Mouse (Mus musculus): ENCODE measurements around the gene Idnk. TPM values are rescaled to one million over a fixed set of nuclear protein-coding genes. Genes with fewer than 3 reads are reported as not detected.

Gene Idnk
- polyA plus RNA-seq, 1 experiment from 2014 or later: 35.8 TPM

DNA sequence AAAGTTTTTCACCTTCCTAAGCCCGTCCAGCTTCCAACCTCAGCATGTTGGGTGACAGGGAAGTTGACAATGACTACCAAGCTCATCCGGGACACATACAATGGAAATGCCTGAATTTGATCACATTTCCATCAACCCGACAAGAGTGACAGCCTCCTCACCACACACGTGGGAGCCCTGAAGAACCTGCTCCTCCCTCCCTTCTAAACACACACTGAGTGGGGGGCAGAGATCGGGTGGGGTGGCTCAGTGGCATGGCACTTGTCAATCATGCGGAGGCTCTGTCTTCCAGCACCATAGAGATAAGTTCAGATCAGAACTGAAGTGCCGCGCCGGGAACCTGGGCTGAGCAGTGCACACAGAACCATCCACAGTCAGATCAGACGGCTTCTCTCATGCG, 7.0 kb upstream of the Idnk start:
- H3K4me3 ChIP-seq (ENCODE audit: low read length): no peak overlapping the region
- no peaks in the 10 kb centered on the region; the same call in 1 of the 2 replicates for H3K9me3 ChIP-seq (replicated peaks; ENCODE audit: control insufficient read depth, low read length)
- H3K27me3 ChIP-seq (ENCODE audit: control insufficient read depth, insufficient read depth, low read length): no peaks in the 10 kb centered on the region
- H3K27ac ChIP-seq (ENCODE audit: low read length): no peak overlapping the region
- 69% methylated on average over 11 of the region's 11 CpGs for WGBS
- no peak for ATAC-seq (replicated peaks; ENCODE audit: extremely low read depth, insufficient read depth, low FRiP score)
- H3K4me2 ChIP-seq (ENCODE audit: low read depth, low read length): no peak overlapping the region
- H3K9ac ChIP-seq (ENCODE audit: low read length): no peak overlapping the region
- peaks cover 3% of the 10 kb centered on the region; the same call in 1 of the 2 replicates for H3K4me1 ChIP-seq (ENCODE audit: control insufficient read depth, insufficient read depth, low read length)
- H3K36me3 ChIP-seq (ENCODE audit: control insufficient read depth, insufficient read depth): no peaks in the 10 kb centered on the region

DNA sequence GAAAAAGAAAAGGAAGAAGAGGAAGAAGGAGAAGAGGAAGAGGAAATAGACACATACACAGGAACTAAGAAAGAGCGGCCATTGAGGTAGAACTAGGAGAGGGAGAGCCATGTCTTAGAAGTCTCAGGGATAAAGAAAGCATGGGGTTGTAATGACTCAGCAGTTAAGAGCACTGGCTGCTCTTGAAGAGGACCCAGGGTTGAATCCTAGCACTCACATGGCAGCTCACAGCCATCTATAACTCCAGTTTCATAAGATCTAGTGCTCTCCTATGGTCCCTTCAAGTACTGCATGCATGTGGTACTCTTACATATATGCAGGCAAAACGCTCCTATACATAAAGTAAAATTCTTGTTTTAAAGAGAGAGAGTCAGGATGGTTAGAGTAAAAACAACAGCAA, 1.4 kb upstream of the Idnk start:
- no peak for ATAC-seq (replicated peaks; ENCODE audit: extremely low read depth, insufficient read depth, low FRiP score)
- no peaks in the 10 kb centered on the region for H3K9me3 ChIP-seq (replicated peaks; ENCODE audit: control insufficient read depth, low read length)
- H3K27ac ChIP-seq (ENCODE audit: low read length): no peak overlapping the region
- WGBS: 90% methylated on average over 2 of the region's 2 CpGs
- no peak overlapping the region for H3K9ac ChIP-seq (ENCODE audit: low read length)
- H3K4me2 ChIP-seq (ENCODE audit: low read depth, low read length): no peak overlapping the region
- H3K4me1 ChIP-seq (ENCODE audit: control insufficient read depth, insufficient read depth, low read length): peaks cover 5% of the 10 kb centered on the region
- H3K27me3 ChIP-seq (ENCODE audit: control insufficient read depth, insufficient read depth, low read length): no peaks in the 10 kb centered on the region
- no peak overlapping the region for H3K4me3 ChIP-seq (ENCODE audit: low read length)
- peaks cover 11% of the 10 kb centered on the region for H3K36me3 ChIP-seq (ENCODE audit: control insufficient read depth, insufficient read depth)

DNA sequence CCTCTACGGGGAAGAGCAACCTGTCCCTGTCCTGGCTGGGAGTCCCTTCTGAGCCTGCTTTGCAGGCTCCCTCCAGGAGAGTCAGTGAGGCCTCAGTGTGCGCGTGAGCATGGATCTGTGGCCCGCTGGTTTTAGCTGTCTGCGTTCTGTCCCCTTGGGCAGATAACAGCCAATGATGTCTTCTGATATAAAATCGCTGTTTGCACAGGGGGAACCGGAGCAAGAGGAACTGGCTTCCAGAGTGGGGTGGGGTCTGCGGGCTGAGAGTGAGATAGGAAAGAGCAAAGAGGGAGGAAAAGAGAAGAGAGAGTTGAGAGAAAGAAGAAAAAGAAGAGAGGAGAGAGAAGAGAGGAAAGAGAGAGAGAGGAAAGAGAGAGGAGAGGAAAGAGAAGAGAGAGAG, 413 bp upstream of the Idnk start:
- WGBS: 14% methylated on average over 8 of the region's 8 CpGs
- no peaks in the 10 kb centered on the region for H3K27me3 ChIP-seq (ENCODE audit: control insufficient read depth, insufficient read depth, low read length)
- peaks cover 16% of the 10 kb centered on the region for H3K36me3 ChIP-seq (ENCODE audit: control insufficient read depth, insufficient read depth)
- peak overlapping the region; percentile 81 for H3K4me3 ChIP-seq (ENCODE audit: low read length)
- ATAC-seq (replicated peaks; ENCODE audit: extremely low read depth, insufficient read depth, low FRiP score): no peak; the same call in 1 of the 2 replicates
- H3K4me2 ChIP-seq (ENCODE audit: low read depth, low read length): peak overlapping the region; percentile 87
- peak overlapping the region; percentile 82 for H3K9ac ChIP-seq (ENCODE audit: low read length)
- peaks cover 3% of the 10 kb centered on the region; the same call in 1 of the 2 replicates for H3K9me3 ChIP-seq (replicated peaks; ENCODE audit: control insufficient read depth, low read length)
- no peak overlapping the region; the same call in 1 of the 2 replicates for H3K27ac ChIP-seq (ENCODE audit: low read length)
- peaks cover 5% of the 10 kb centered on the region for H3K4me1 ChIP-seq (ENCODE audit: control insufficient read depth, insufficient read depth, low read length)

DNA sequence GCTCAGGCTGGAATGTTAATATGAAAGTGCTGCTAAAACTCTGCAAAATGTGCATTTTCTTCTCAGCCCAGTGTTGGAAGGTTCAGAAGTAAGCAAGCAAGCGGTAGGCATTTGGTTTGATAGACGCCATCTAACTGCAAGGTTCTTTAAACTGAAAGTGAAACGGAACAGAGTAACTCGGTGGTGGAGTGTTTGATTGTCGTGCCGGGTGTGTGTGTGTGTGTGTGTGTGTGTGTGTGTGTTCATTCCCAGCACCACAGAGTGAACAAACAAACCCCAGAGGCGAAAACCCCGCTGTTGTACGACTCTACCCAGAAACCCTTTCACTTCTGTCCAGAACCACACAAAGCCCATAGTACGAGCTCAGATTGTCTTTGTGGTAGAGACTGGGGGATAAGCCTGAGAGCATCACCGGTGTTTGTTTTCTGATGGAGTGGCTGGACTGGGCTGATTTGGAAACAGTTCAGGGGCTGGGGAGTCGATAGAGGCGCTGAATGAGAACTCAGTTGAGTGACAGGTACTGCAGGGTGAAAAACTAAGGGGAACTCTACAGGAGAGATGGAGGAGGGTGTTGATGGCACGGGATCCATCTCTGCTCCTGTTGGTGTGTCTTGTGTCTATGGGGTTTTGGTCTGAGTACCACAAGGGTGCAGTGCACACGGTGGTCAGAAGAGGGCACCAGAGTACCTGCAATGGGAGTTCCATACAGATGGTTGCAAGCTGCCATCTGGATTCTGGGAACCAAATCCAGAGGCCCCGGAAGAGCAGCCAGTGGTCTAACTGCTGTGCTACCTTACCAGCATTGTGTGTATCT, 857 bp downstream of the Idnk start:
- peak overlapping the region; percentile 78 for H3K27ac ChIP-seq (ENCODE audit: low read length)
- H3K27me3 ChIP-seq (ENCODE audit: control insufficient read depth, insufficient read depth, low read length): no peaks in the 10 kb centered on the region
- peaks cover 3% of the 10 kb centered on the region; the same call in 1 of the 2 replicates for H3K9me3 ChIP-seq (replicated peaks; ENCODE audit: control insufficient read depth, low read length)
- 6% methylated on average over 16 of the region's 16 CpGs for WGBS
- peak overlapping the region; percentile 81 for H3K4me3 ChIP-seq (ENCODE audit: low read length)
- H3K36me3 ChIP-seq (ENCODE audit: control insufficient read depth, insufficient read depth): peaks cover 22% of the 10 kb centered on the region
- peak overlapping the region; percentile 87 for H3K4me2 ChIP-seq (ENCODE audit: low read depth, low read length)
- ATAC-seq (replicated peaks; ENCODE audit: extremely low read depth, insufficient read depth, low FRiP score): peak; percentile 59
- peaks cover 5% of the 10 kb centered on the region for H3K4me1 ChIP-seq (ENCODE audit: control insufficient read depth, insufficient read depth, low read length)
- peak overlapping the region; percentile 82 for H3K9ac ChIP-seq (ENCODE audit: low read length)

DNA sequence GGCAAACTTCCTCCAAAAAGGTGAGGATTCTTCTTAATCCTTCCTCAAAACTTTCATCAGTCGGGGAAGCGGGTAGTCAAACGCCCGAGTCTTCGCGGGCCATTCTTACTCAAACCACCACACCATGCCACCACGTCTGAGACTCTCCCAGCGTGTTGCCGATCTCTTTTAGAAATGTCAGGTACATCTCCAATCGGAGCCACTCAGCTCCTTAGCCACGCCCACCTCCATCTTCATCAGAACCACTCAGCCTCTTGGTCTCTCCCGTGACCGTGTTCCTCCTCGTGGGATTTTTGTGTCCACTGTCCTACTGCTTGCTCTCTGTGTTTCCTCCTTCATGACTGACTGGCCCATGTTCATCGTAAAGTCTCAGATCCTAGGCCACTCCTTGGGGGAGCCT, 3.3 kb downstream of the Idnk start:
- peaks cover 24% of the 10 kb centered on the region for H3K36me3 ChIP-seq (ENCODE audit: control insufficient read depth, insufficient read depth)
- peaks cover 5% of the 10 kb centered on the region for H3K4me1 ChIP-seq (ENCODE audit: control insufficient read depth, insufficient read depth, low read length)
- H3K4me2 ChIP-seq (ENCODE audit: low read depth, low read length): no peak overlapping the region
- WGBS: 93% methylated on average over 15 of the region's 15 CpGs
- H3K27me3 ChIP-seq (ENCODE audit: control insufficient read depth, insufficient read depth, low read length): no peaks in the 10 kb centered on the region
- H3K27ac ChIP-seq (ENCODE audit: low read length): no peak overlapping the region
- H3K9ac ChIP-seq (ENCODE audit: low read length): no peak overlapping the region
- ATAC-seq (replicated peaks; ENCODE audit: extremely low read depth, insufficient read depth, low FRiP score): no peak
- H3K4me3 ChIP-seq (ENCODE audit: low read length): no peak overlapping the region
- H3K9me3 ChIP-seq (replicated peaks; ENCODE audit: control insufficient read depth, low read length): peaks cover 3% of the 10 kb centered on the region; the same call in 1 of the 2 replicates

DNA sequence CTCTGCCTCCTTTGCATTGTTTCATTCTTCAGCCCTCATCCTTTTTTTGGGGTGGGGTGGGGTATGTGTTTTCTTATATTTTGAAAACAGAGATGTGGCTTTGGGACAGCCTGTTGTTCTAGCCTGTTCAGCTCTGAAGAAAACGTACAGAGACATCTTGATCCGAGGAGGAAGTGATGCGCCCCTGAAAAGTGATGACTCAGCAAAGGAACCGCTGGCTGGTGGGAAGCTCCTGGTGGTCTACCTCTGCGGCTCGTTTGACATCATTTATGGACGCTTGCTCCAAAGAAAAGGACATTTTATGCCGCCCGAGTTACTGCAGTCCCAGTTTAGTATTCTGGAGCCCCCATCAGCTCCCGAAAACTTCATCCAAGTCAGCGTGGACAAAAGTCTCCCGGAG, 5.9 kb downstream of the Idnk start:
- Histone ChIP-seq H3K27me3 (ENCODE audit: control insufficient read depth, insufficient read depth, low read length) (no peaks in the 10 kb centered on the region), H3K9me3 (replicated peaks; ENCODE audit: control insufficient read depth, low read length) (peaks cover 3% of the 10 kb centered on the region; the same call in 1 of the 2 replicates), H3K4me1 (ENCODE audit: control insufficient read depth, insufficient read depth, low read length) (no peaks in the 10 kb centered on the region), H3K4me3 (ENCODE audit: low read length) (no peak overlapping the region), H3K36me3 (ENCODE audit: control insufficient read depth, insufficient read depth) (peaks cover 24% of the 10 kb centered on the region), H3K9ac (ENCODE audit: low read length) (no peak overlapping the region), H3K27ac (ENCODE audit: low read length) (no peak overlapping the region), H3K4me2 (ENCODE audit: low read depth, low read length) (no peak overlapping the region)
- no peak for ATAC-seq (replicated peaks; ENCODE audit: extremely low read depth, insufficient read depth, low FRiP score)
- WGBS: 94% methylated on average over 12 of the region's 12 CpGs

DNA sequence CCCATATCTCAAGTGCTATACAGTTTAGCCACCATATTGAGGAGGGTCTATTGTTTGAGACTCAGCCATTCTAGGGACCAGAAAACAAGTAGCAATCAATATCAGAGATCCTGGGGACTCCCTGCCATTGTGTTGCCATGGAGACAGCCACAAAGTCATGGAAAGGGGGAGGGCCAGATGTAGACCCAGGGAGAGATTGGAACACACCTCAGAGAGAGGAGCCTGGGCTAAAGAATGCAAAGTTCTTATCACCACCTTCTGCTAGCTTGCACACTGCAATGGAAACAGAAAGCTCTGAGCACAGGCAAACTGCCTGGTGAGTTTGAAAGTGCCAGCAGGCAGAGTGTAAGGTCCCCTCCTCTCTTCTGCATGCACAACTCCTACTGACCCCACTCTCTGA, 10.7 kb downstream of the Idnk start:
- no peaks in the 10 kb centered on the region for H3K9me3 ChIP-seq (replicated peaks; ENCODE audit: control insufficient read depth, low read length)
- peaks cover 7% of the 10 kb centered on the region; the same call in 1 of the 2 replicates for H3K36me3 ChIP-seq (ENCODE audit: control insufficient read depth, insufficient read depth)
- no peak for ATAC-seq (replicated peaks; ENCODE audit: extremely low read depth, insufficient read depth, low FRiP score)
- no peaks in the 10 kb centered on the region for H3K4me1 ChIP-seq (ENCODE audit: control insufficient read depth, insufficient read depth, low read length)
- H3K9ac ChIP-seq (ENCODE audit: low read length): no peak overlapping the region
- no peak overlapping the region for H3K4me2 ChIP-seq (ENCODE audit: low read depth, low read length)
- H3K27me3 ChIP-seq (ENCODE audit: control insufficient read depth, insufficient read depth, low read length): no peaks in the 10 kb centered on the region
- H3K27ac ChIP-seq (ENCODE audit: low read length): no peak overlapping the region
- H3K4me3 ChIP-seq (ENCODE audit: low read length): no peak overlapping the region

DNA sequence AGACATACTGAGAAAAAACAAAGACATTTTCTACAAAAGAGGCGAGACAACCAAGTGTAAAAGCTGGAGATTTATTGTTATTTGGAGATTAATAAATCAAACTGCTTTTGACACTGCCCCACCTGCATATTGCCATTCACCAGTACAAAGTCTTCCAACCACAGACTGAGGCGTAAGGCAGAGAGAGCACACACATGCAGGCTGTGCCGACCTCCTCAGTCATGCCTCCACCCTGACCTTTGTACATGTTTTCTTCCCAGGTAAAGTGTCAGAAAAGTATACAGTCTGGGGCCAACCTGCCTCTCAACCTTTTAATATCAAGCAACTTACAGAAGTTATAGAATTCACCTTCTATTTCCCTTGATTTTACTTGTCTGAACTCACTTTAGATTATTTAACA, 18.7 kb downstream of the Idnk start:
- H3K4me1 ChIP-seq (ENCODE audit: control insufficient read depth, insufficient read depth, low read length): no peaks in the 10 kb centered on the region
- peaks cover 50% of the 10 kb centered on the region for H3K36me3 ChIP-seq (ENCODE audit: control insufficient read depth, insufficient read depth)
- no peaks in the 10 kb centered on the region; the same call in 1 of the 2 replicates for H3K9me3 ChIP-seq (replicated peaks; ENCODE audit: control insufficient read depth, low read length)
- no peaks in the 10 kb centered on the region for H3K27me3 ChIP-seq (ENCODE audit: control insufficient read depth, insufficient read depth, low read length)
- no peak overlapping the region for H3K9ac ChIP-seq (ENCODE audit: low read length)
- no peak for ATAC-seq (replicated peaks; ENCODE audit: extremely low read depth, insufficient read depth, low FRiP score)
- no peak overlapping the region for H3K27ac ChIP-seq (ENCODE audit: low read length)
- H3K4me3 ChIP-seq (ENCODE audit: low read length): no peak overlapping the region
- 77% methylated on average over 3 of the region's 3 CpGs for WGBS
- H3K4me2 ChIP-seq (ENCODE audit: low read depth, low read length): no peak overlapping the region

DNA sequence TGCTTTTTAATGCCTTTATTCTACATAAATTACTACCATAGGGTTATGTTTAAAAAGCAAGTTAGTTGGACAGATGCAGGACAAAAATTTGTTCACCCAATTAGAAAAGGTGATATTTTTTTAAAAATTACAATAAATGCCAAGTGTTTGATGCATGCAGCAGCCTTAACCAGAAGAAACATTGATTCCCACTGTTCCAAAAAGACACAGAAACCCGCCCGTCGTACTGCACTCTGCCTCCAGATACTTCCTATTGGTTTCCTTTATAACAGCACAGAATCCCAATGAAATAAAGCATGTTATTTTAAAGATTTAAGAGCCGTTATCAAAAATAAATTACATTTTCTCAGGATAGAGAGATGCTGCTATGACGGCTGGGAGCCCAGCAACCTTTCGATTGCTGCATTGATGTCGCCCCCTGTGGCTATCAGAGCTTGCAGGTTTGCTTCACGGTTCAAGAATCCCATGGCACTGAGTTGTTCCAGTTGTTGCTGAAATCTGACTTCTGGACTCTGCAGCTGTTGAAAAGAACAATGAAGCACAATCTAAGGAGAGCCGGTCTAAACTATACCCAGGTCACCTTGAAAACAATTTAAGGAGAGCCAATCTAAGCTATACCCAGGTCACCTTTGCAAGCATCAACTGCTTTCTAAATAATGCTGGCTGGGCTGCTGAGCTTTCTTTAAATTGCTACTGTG, 20.2 kb downstream of the Idnk start:
- Histone ChIP-seq H3K4me3 (ENCODE audit: low read length) (no peak overlapping the region), H3K4me2 (ENCODE audit: low read depth, low read length) (no peak overlapping the region), H3K9ac (ENCODE audit: low read length) (no peak overlapping the region), H3K4me1 (ENCODE audit: control insufficient read depth, insufficient read depth, low read length) (no peaks in the 10 kb centered on the region), H3K27me3 (ENCODE audit: control insufficient read depth, insufficient read depth, low read length) (no peaks in the 10 kb centered on the region), H3K27ac (ENCODE audit: low read length) (no peak overlapping the region), H3K9me3 (replicated peaks; ENCODE audit: control insufficient read depth, low read length) (no peaks in the 10 kb centered on the region; the same call in 1 of the 2 replicates), H3K36me3 (ENCODE audit: control insufficient read depth, insufficient read depth) (peaks cover 56% of the 10 kb centered on the region)
- 80% methylated on average over 9 of the region's 9 CpGs for WGBS
- no peak for ATAC-seq (replicated peaks; ENCODE audit: extremely low read depth, insufficient read depth, low FRiP score)

Data from heart, embryonic 16.5 days (tissue).